Mouse (Mus musculus): ENCODE results near the gene Cachd1.

The Cachd1 gene

GRCm38 (mm10) chr4:101076425-101076824 lies 299.9 kb downstream of the Cachd1 start:
- no peak for DNase-seq

Measured in lung, adult 18-20 months (tissue).